Mouse (Mus musculus) testis, adult 2 months (tissue): ENCODE data around the gene Hamp2.

Source experiments
- CTCF ChIP-seq: fragments of 200-500 bp; IDR thresholded peaks from 2 replicates; pipeline ENCODE4 v1.5.1; 2012; ENCODE audit warnings: low read depth, mild to moderate bottlenecking, inconsistent platforms, low read length, moderate library complexity; ENCODE audit not compliant: control insufficient read depth, insufficient read depth, insufficient replicate concordance
- POLR2A ChIP-seq: fragments of 200-500 bp; IDR thresholded peaks from 2 replicates; pipeline ENCODE4 v1.6.1; 2012; ENCODE audit warnings: low read depth, mild to moderate bottlenecking, inconsistent platforms, low read length, moderate library complexity; ENCODE audit not compliant: control insufficient read depth

- no peak for TF ChIP-seq CTCF
- no peak for TF ChIP-seq POLR2A
Observed at GRCm38 (mm10) chr7:30924071-30924470, 410 bp downstream of the Hamp2 start.
